Mouse (Mus musculus) forebrain, embryonic 14.5 days (tissue): ENCODE results near the gene Fam131c. TPM values are rescaled to one million over a fixed set of nuclear protein-coding genes. Genes with fewer than 3 reads are reported as not detected.

Experiments used
- ATAC-seq: fragments of 200-750 bp; cut with Nextera tagmentation; 2 replicates; pipeline ENCODE4 v1.8.0; 2017; ENCODE audit warnings: mild to moderate bottlenecking, moderate library complexity
- DNase-seq: peaks from one replicate; pipeline ENCODE4 v3.0.0-alpha.2; 2015; ENCODE audit warnings: low spot score
- H3K27ac ChIP-seq: fragments of 300-500 bp; sonication (generic); 2 replicates; pipeline ENCODE4 v1.5.1; 2014; ENCODE audit warnings: low read depth, mild to moderate bottlenecking, control low read depth, low read length, moderate library complexity
- H3K27me3 ChIP-seq: fragments of 300-500 bp; sonication (generic); replicated peaks from 2 replicates; pipeline ENCODE4 v1.6.1; 2014; ENCODE audit warnings: low read length, control low read depth, mixed read lengths; ENCODE audit not compliant: control insufficient read depth, insufficient read depth
- H3K36me3 ChIP-seq: fragments of 300-500 bp; sonication (generic); 2 replicates; pipeline ENCODE4 v1.6.1; 2014; ENCODE audit warnings: low read length, control low read depth; ENCODE audit not compliant: control insufficient read depth, insufficient read depth
- H3K4me1 ChIP-seq: fragments of 300-500 bp; sonication (generic); 2 replicates; pipeline ENCODE4 v1.6.1; 2014; ENCODE audit warnings: antibody characterized with exemption, low read length, control low read depth; ENCODE audit not compliant: control insufficient read depth, insufficient read depth
- H3K4me2 ChIP-seq: fragments of 300-500 bp; sonication (generic); 2 replicates; pipeline ENCODE4 v1.6.1; 2014; ENCODE audit warnings: mild to moderate bottlenecking, control low read depth, low read length
- H3K4me3 ChIP-seq: fragments of 300-500 bp; sonication (generic); 2 replicates; pipeline ENCODE4 v1.5.1; 2014; ENCODE audit warnings: low read depth, low read length, control low read depth
- H3K9ac ChIP-seq: fragments of 300-500 bp; sonication (generic); 2 replicates; pipeline ENCODE4 v1.6.1; 2014; ENCODE audit warnings: mild to moderate bottlenecking, low read length, control low read depth, moderate library complexity
- H3K9me3 ChIP-seq: fragments of 300-500 bp; sonication (generic); replicated peaks from 2 replicates; pipeline ENCODE4 v1.6.1; 2016; ENCODE audit warnings: low read length, control low read depth, mixed read lengths; ENCODE audit not compliant: control insufficient read depth
- WGBS: fragments of 180-500 bp; shearing (Covaris S2); extraction: QIAGEN DNeasy Blood & Tissue Kit; methylation state at CpG from one replicate; pipeline ENCODE4 v1.1.7; 2014; 5-methylcytosine and 5-hydroxymethylcytosine counted together
- polyA plus RNA-seq: library from polyadenylated mRNA; unstranded; fragments of >200 nt; fragmentation: Nextera tagmentation; extraction: Ambion mirVana; gene quantifications from 2 replicates; pipeline ENCODE4 v1.2.1, GENCODE M21; 2014

Gene Fam131c
- polyA plus RNA-seq, 1 experiment from 2014 or later = 10.2 TPM

DNA sequence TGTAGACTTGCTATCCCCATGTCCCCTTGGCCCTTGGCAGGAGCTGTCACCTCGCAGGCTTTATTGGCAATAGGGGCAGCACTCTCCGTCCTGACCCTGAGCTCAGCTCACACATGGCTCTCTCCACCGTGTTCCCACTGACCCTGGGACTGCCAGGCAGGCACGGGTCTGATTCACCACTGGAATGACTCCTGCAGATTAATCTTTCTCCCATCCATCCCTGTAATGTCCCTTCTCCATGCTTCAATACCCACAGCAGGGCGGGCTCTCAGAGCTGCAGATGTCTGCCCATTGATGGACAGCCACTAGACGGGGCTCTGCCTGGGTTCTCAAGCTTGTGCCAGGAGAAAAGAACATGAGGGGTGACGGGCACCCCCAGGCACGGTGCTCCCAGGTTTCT lies 2.9 kb upstream of the Fam131c start:
- 70% methylated on average over 8 of the region's 8 CpGs for WGBS
- H3K4me2 ChIP-seq = no peak overlapping the region
- no peak overlapping the region for H3K27ac ChIP-seq
- DNase-seq = no peak
- no peaks in the 10 kb centered on the region for H3K36me3 ChIP-seq
- 0 out of 2 replicates have a peak, but pooled peaks cover 2% of the 10 kb centered on the region for H3K4me1 ChIP-seq
- no peaks in the 10 kb centered on the region for H3K9me3 ChIP-seq
- H3K4me3 ChIP-seq = no peak overlapping the region
- no peak overlapping the region for H3K9ac ChIP-seq
- no peak for ATAC-seq
- H3K27me3 ChIP-seq = peaks cover 11% of the 10 kb centered on the region

DNA sequence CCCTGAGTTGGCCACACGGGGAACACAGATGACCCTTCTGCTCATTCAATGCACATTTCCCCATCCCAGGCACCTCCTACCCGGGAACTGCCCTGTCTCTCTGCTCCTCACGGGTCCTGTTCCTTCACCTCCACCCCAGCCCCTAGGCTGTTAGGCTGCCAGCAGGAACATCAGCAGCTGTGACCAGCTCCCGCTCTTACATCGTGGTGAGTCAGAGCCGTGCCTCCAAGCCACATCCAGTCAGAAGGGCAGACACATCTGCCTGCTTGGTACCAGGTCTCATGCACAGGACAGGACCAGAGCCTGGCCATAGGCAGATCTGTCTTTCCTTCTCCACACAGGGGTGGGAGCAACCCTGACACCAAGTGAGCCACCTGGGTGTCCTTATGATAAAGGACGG lies 2.1 kb upstream of the Fam131c start:
- ATAC-seq = no peak
- no peak overlapping the region for H3K9ac ChIP-seq
- WGBS = 64% methylated on average over 7 of the region's 7 CpGs
- H3K4me3 ChIP-seq = no peak overlapping the region
- H3K9me3 ChIP-seq = no peaks in the 10 kb centered on the region
- no peaks in the 10 kb centered on the region for H3K36me3 ChIP-seq
- DNase-seq = no peak
- H3K4me1 ChIP-seq = no peaks in the 10 kb centered on the region
- no peak overlapping the region for H3K4me2 ChIP-seq
- peaks cover 11% of the 10 kb centered on the region for H3K27me3 ChIP-seq
- no peak overlapping the region for H3K27ac ChIP-seq

DNA sequence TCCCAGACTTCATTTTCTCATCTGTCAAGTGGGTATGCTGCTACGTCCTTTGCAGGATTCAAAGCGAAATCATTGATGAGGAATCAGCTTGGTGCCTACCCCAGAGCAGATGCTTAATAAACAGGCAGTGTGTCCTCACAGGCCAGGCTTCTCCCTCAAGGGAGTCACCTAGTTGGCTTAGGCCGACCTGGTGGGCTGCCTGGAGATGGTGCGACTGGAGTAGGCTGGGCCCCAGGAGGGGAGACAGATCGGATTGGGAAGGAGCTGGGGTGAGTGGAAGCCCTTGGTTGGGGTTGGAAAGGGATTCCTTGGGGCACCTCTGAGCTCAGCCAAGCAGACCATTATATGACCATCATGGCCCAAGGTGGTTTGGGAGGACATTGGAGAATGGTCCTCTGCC lies 4.4 kb downstream of the Fam131c start:
- ATAC-seq (no peak), DNase-seq (no peak)
- 0 out of 2 replicates have a peak, but pooled peaks cover 2% of the 10 kb centered on the region for H3K27me3 ChIP-seq
- no peak overlapping the region for H3K4me2 ChIP-seq
- no peaks in the 10 kb centered on the region for H3K36me3 ChIP-seq
- H3K9ac ChIP-seq = no peak overlapping the region
- no peak overlapping the region for H3K27ac ChIP-seq
- no peaks in the 10 kb centered on the region for H3K4me1 ChIP-seq
- H3K4me3 ChIP-seq = no peak overlapping the region
- H3K9me3 ChIP-seq = no peaks in the 10 kb centered on the region
- 97% methylated on average over 5 of the region's 5 CpGs for WGBS

DNA sequence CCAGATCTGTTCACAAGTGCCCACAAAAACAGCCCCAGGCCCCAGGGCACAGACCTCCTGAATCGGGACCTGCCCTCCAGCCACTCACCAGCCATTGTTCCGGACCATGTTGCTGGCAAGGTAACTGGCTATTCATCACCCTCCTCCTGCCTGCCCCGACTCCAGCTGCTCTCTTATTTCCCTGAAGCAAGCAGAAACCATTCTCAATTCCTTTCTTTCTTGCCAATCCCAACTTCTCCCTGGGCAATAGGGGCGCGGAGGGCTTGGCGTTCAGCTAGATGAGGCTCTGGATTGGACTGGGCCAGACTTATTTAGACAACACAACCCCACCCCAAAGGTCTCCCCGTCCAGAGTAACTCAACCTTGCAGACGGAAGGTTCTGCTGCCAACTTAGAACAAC lies 11.7 kb downstream of the Fam131c start:
- ATAC-seq (no peak), DNase-seq (no peak)
- Histone ChIP-seq H3K27ac (no peak overlapping the region), H3K9me3 (no peaks in the 10 kb centered on the region), H3K4me1 (0 out of 2 replicates have a peak, but pooled peaks cover 3% of the 10 kb centered on the region), H3K4me2 (no peak overlapping the region), H3K27me3 (peaks cover 28% of the 10 kb centered on the region), H3K36me3 (no peaks in the 10 kb centered on the region), H3K9ac (no peak overlapping the region), H3K4me3 (no peak overlapping the region)
- WGBS = 46% methylated on average over 8 of the region's 8 CpGs

DNA sequence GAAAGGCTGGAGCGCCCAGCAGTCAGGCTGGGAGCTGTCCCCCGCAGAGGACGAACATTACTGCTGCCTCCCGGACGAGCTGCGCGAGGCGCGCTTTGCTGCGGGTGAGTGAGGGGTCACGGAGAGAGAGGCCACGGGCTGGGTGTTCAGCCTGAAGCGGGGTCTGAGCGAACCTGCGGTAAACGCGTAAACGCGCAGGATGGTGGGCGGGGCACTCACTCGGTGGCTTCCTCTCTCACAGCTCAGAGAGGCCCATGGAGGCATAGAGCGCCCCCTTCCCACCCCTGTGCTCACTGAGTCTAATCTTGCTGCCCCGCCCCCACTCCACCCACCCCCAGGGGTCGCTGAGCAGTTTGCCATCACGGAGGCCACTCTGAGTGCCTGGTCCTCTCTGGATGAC lies 14.4 kb downstream of the Fam131c start:
- ATAC-seq (peak; percentile 42), DNase-seq (peak; percentile 59)
- H3K27ac ChIP-seq = no peak overlapping the region
- peak overlapping the region; percentile 52 for H3K4me2 ChIP-seq
- 2% methylated on average over 24 of the region's 25 CpGs for WGBS
- 0 out of 2 replicates have a peak, but pooled peaks cover 3% of the 10 kb centered on the region for H3K4me1 ChIP-seq
- peaks cover 28% of the 10 kb centered on the region for H3K27me3 ChIP-seq
- no peaks in the 10 kb centered on the region for H3K36me3 ChIP-seq
- peak overlapping the region; percentile 40 for H3K9ac ChIP-seq
- no peaks in the 10 kb centered on the region for H3K9me3 ChIP-seq
- H3K4me3 ChIP-seq = peak overlapping the region; percentile 27

DNA sequence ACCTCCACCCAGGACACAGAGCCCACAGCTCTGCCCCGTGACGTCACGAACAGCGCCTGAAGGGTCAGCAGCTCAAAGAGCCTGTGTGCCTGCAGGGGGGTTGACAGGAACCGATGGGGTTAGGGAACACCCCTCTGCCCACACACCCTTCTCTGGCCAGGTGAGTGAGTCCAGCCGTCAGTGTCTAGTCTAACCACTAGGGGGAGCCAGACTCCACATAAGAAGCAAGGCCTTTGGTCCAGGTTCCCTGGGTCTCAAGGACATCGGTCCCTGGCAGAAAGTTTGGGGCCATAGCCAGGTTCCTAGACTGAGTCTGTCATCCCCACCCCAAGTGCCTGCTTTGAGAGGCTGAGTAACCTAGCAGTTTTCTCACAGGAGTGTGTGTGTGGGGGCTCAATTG lies 17.3 kb downstream of the Fam131c start:
- no peaks in the 10 kb centered on the region for H3K36me3 ChIP-seq
- DNase-seq (peak; percentile 77), ATAC-seq (no peak; the same call in 1 of the 2 replicates)
- H3K4me1 ChIP-seq = 0 out of 2 replicates have a peak, but pooled peaks cover 3% of the 10 kb centered on the region
- no peaks in the 10 kb centered on the region for H3K9me3 ChIP-seq
- H3K4me2 ChIP-seq = no peak overlapping the region
- no peak overlapping the region for H3K9ac ChIP-seq
- peaks cover 28% of the 10 kb centered on the region for H3K27me3 ChIP-seq
- H3K4me3 ChIP-seq = no peak overlapping the region
- WGBS = under 1% methylated on average over 7 of the region's 7 CpGs
- H3K27ac ChIP-seq = no peak overlapping the region

DNA sequence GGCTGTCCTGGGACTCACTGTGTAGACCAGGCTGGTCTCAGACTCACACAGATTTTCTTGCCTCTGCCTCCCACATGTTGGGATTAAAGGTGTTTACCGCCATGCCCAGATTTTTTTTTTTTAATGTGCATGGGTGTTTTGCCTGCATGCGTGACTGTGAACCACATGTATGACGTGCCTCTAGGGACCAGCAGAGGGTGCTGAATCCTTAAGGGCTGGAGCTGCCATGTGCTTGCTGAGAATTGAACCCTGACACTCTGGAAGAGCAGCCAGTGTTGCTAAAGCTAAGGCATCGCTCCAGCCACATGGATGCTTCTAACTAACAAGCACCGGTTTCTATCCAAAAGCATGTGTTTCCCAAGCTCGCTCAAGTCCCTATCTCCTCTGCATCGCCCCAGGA lies 18.1 kb downstream of the Fam131c start:
- no peak overlapping the region for H3K4me2 ChIP-seq
- WGBS = 69% methylated on average over 7 of the region's 7 CpGs
- H3K9me3 ChIP-seq = no peaks in the 10 kb centered on the region
- ATAC-seq = no peak
- 0 out of 2 replicates have a peak, but pooled peaks cover 3% of the 10 kb centered on the region for H3K4me1 ChIP-seq
- no peak for DNase-seq
- no peak overlapping the region for H3K4me3 ChIP-seq
- peaks cover 28% of the 10 kb centered on the region for H3K27me3 ChIP-seq
- no peaks in the 10 kb centered on the region for H3K36me3 ChIP-seq
- no peak overlapping the region for H3K27ac ChIP-seq
- no peak overlapping the region for H3K9ac ChIP-seq

DNA sequence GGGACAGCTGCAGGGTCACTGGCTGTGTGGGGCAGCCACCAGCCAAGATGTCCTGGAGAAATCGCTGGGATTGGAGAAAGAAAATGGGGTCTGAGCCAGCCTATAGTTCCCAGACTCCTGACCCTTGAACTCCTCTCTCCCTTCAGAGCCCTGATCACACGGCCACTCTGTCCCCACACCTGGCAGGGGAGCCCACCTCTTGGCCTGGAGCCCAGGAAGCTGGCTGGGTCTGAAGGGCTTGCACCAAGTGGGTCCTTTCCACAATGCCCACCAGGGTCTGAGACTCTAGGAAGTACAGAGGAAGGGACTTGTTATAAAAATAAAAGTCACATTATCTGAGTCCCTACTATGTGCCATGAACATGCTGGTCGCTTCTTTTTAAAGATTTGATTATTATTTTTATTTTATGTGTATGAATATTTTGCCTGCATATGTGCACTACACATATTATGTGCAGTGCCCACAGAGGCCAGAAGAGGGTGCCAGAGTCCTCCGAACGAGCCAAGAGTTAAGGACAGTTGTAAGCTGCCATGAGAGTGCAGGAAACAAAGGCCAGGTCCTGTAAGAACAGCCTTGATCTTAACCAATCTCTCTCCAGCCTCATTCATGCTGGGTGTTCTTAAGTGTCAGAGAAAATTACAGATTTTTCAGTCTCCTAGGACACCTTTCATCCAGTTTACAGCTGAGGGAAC lies 19.2 kb downstream of the Fam131c start:
- H3K4me1 ChIP-seq = 0 out of 2 replicates have a peak, but pooled peaks cover 1% of the 10 kb centered on the region
- no peaks in the 10 kb centered on the region for H3K9me3 ChIP-seq
- ATAC-seq (peak; percentile 41), DNase-seq (peak; percentile 82)
- H3K27me3 ChIP-seq = peaks cover 23% of the 10 kb centered on the region
- 15% methylated on average over 5 of the region's 5 CpGs for WGBS
- H3K36me3 ChIP-seq = no peaks in the 10 kb centered on the region
- no peak overlapping the region for H3K9ac ChIP-seq
- H3K4me3 ChIP-seq = no peak overlapping the region
- H3K27ac ChIP-seq = no peak overlapping the region
- no peak overlapping the region for H3K4me2 ChIP-seq

DNA sequence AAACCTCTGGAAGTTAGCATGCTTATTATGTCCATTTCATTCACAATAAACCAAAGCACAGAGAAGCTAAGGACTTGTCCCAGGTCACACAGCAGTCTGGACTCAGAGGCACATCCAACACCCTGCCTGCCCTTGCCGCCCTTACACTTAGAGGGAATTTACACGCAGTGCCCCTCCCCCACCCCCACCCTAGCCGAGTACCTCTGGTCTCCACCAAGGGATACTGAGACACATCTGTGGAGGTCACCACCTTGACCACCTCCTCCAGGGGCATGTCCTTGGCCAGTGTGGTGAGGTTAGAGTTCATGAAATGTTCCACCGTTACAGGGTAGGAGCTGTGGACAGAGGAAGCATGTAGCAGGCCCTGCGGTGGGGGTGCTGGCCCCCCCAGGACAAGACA lies 19.9 kb downstream of the Fam131c start:
- DNase-seq (no peak), ATAC-seq (no peak)
- Histone ChIP-seq H3K9ac (no peak overlapping the region), H3K4me3 (no peak overlapping the region), H3K4me2 (no peak overlapping the region), H3K4me1 (no peaks in the 10 kb centered on the region), H3K36me3 (no peaks in the 10 kb centered on the region), H3K27me3 (peaks cover 17% of the 10 kb centered on the region), H3K27ac (no peak overlapping the region), H3K9me3 (no peaks in the 10 kb centered on the region)
- 67% methylated on average over 5 of the region's 5 CpGs for whole genome bisulfite sequencing
